ENCODE assay signal across 8 mouse cellular contexts in genomic region chr10:24595250-24596002, GRCm38 (mm10). TPM values are rescaled to one million over a fixed set of nuclear protein-coding genes. Genes with fewer than 3 reads are reported as not detected.
A peak's percentile ranks its signal among the peaks of the same experiment; 100 is the strongest.
DNase-seq lines count a peak whose midpoint lies in the region; ATAC-seq and TF ChIP-seq lines count a peak whose summit lies in the region.

TSS of gene Ccn2 (plus strand) at chr10:24595442.

- no peaks in the 10 kb centered on the region for H3K79me2 ChIP-seq in myocyte (ENCODE audit: control insufficient read depth, insufficient read depth)

- peak within 1 kb of the TSS; percentile 61; the same call in 1 of the 2 replicates for H3K27ac ChIP-seq in bone marrow, adult 2 months (ENCODE audit: control insufficient read depth, insufficient read depth, low read depth, low read length, poor library complexity)
- H3K27ac ChIP-seq in forebrain, embryonic 11.5 days (ENCODE audit: low read depth, low read length): peak within 1 kb of the TSS; percentile 31; the same call in 1 of the 2 replicates
- peak within 1 kb of the TSS; percentile 99 for H3K27ac ChIP-seq in heart, embryonic 13.5 days (replicated peaks)
- H3K27ac ChIP-seq in kidney, embryonic 16.5 days (ENCODE audit: low read length): peak within 1 kb of the TSS; percentile 96
- peak within 1 kb of the TSS; percentile 64 for H3K27ac ChIP-seq in liver, embryonic 11.5 days (ENCODE audit: low read depth, low read length)

- no peaks in the 10 kb centered on the region for H3K9me3 ChIP-seq in forebrain, embryonic 11.5 days (ENCODE audit: control insufficient read depth, low read length)
- H3K9me3 ChIP-seq in heart, embryonic 13.5 days: no peaks in the 10 kb centered on the region
- no peaks in the 10 kb centered on the region for H3K9me3 ChIP-seq in kidney, embryonic 16.5 days (ENCODE audit: low read length)
- no peaks in the 10 kb centered on the region for H3K9me3 ChIP-seq in liver, embryonic 11.5 days (ENCODE audit: control insufficient read depth, low read length)

- peak within 1 kb of the TSS; percentile 51 for H3K9ac ChIP-seq in forebrain, embryonic 11.5 days (ENCODE audit: low read length)
- H3K9ac ChIP-seq in heart, embryonic 13.5 days: peak within 1 kb of the TSS; percentile 97
- peak within 1 kb of the TSS; percentile 85 for H3K9ac ChIP-seq in kidney, embryonic 16.5 days (replicated peaks; ENCODE audit: low read length)
- peak within 1 kb of the TSS; percentile 55 for H3K9ac ChIP-seq in liver, embryonic 11.5 days (ENCODE audit: low read depth, low read length)

- H3K4me2 ChIP-seq in forebrain, embryonic 11.5 days (ENCODE audit: low read depth, low read length, severe bottlenecking): peak within 1 kb of the TSS; percentile 65
- H3K4me2 ChIP-seq in heart, embryonic 13.5 days: peak within 1 kb of the TSS; percentile 80
- H3K4me2 ChIP-seq in kidney, embryonic 16.5 days (replicated peaks; ENCODE audit: low read depth, low read length): peak within 1 kb of the TSS; percentile 64
- H3K4me2 ChIP-seq in liver, embryonic 11.5 days: peak within 1 kb of the TSS; percentile 72
- H3K4me2 ChIP-seq in myocyte (ENCODE audit: low read depth): peak within 1 kb of the TSS; percentile 59

- no peaks in the 10 kb centered on the region for H3K4me1 ChIP-seq in bone marrow, adult 2 months (ENCODE audit: control insufficient read depth, insufficient read depth, low read length)
- no peaks in the 10 kb centered on the region; the same call in 1 of the 2 replicates for H3K4me1 ChIP-seq in forebrain, embryonic 11.5 days (replicated peaks; ENCODE audit: control insufficient read depth, insufficient read depth, low read length)
- H3K4me1 ChIP-seq in heart, embryonic 13.5 days: peaks cover 70% of the 10 kb centered on the region
- peaks cover 41% of the 10 kb centered on the region for H3K4me1 ChIP-seq in kidney, embryonic 16.5 days (ENCODE audit: insufficient read depth, low read length)
- peaks cover 3% of the 10 kb centered on the region; the same call in 1 of the 2 replicates for H3K4me1 ChIP-seq in liver, embryonic 11.5 days (replicated peaks; ENCODE audit: control insufficient read depth, insufficient read depth, low read length)

- H3K27me3 ChIP-seq in forebrain, embryonic 11.5 days (ENCODE audit: control insufficient read depth, insufficient read depth, low read length): no peaks in the 10 kb centered on the region
- no peaks in the 10 kb centered on the region for H3K27me3 ChIP-seq in heart, embryonic 13.5 days (replicated peaks)
- no peaks in the 10 kb centered on the region for H3K27me3 ChIP-seq in kidney, embryonic 16.5 days (ENCODE audit: insufficient read depth, low read length)
- peaks cover 24% of the 10 kb centered on the region for H3K27me3 ChIP-seq in liver, embryonic 11.5 days (replicated peaks; ENCODE audit: control insufficient read depth, insufficient read depth, low read length)
- H3K27me3 ChIP-seq in myocyte (ENCODE audit: control insufficient read depth, insufficient read depth, insufficient read length): no peaks in the 10 kb centered on the region

- H3K4me3 ChIP-seq in bone marrow, adult 2 months (replicated peaks; ENCODE audit: control insufficient read depth, low read depth, low read length): peak within 1 kb of the TSS; percentile 54
- H3K4me3 ChIP-seq in forebrain, embryonic 11.5 days (ENCODE audit: low read depth, low read length): peak within 1 kb of the TSS; percentile 50
- H3K4me3 ChIP-seq in heart, embryonic 13.5 days: peak within 1 kb of the TSS; percentile 86
- peak within 1 kb of the TSS; percentile 58 for H3K4me3 ChIP-seq in kidney, embryonic 16.5 days (ENCODE audit: low read length)
- peak within 1 kb of the TSS; percentile 44 for H3K4me3 ChIP-seq in liver, embryonic 11.5 days (ENCODE audit: low read depth, low read length)
- H3K4me3 ChIP-seq in myocyte: peak within 1 kb of the TSS; percentile 44

- no peaks in the 10 kb centered on the region for H3K36me3 ChIP-seq in forebrain, embryonic 11.5 days (ENCODE audit: control insufficient read depth, insufficient read depth, low read length)
- H3K36me3 ChIP-seq in heart, embryonic 13.5 days: peaks cover 16% of the 10 kb centered on the region
- no peaks in the 10 kb centered on the region for H3K36me3 ChIP-seq in kidney, embryonic 16.5 days (ENCODE audit: insufficient read depth, low read length)
- H3K36me3 ChIP-seq in liver, embryonic 11.5 days (ENCODE audit: control insufficient read depth, insufficient read depth, low read length): no peaks in the 10 kb centered on the region; the same call in 1 of the 2 replicates
- no peaks in the 10 kb centered on the region for H3K36me3 ChIP-seq in myocyte (ENCODE audit: control insufficient read depth, insufficient read depth)

- peak; percentile 76 for DNase-seq in 3134 (ENCODE audit: extremely low read depth, insufficient read length, low spot score)
- peak; percentile 89 for DNase-seq in forebrain, embryonic 11.5 days (ENCODE audit: low spot score)
- peak; percentile 73 for DNase-seq in liver, embryonic 11.5 days (ENCODE audit: low spot score)
- peak; percentile 73 for DNase-seq in testis, postnatal 14 days (ENCODE audit: low spot score)

- no peak for TF ChIP-seq CTCF in bone marrow, adult 2 months (IDR thresholded peaks at IDR 0.05; ENCODE audit: control insufficient read depth, insufficient read depth, low read length)

- ATAC-seq in forebrain, embryonic 11.5 days (replicated peaks; ENCODE audit: low FRiP score): peak; percentile 90
- peak; percentile 65; the same call in 1 of the 2 replicates for ATAC-seq in heart, embryonic 13.5 days (ENCODE audit: extremely low read depth, insufficient number of reproducible peaks, low FRiP score, low TSS enrichment)
- peak; percentile 92 for ATAC-seq in kidney, embryonic 16.5 days (ENCODE audit: low FRiP score, low TSS enrichment)
- peak; percentile 62 for ATAC-seq in liver, embryonic 11.5 days (replicated peaks; ENCODE audit: low FRiP score)

- WGBS in bone marrow, adult 2 months: 2% methylated on average over 53 of the region's 53 CpGs
- under 1% methylated on average over 53 of the region's 53 CpGs for WGBS in forebrain, embryonic 11.5 days
- under 1% methylated on average over 53 of the region's 53 CpGs for WGBS in heart, embryonic 13.5 days
- WGBS in kidney, embryonic 16.5 days: 0% methylated on average over 51 of the region's 53 CpGs
- WGBS in liver, embryonic 11.5 days: under 1% methylated on average over 53 of the region's 53 CpGs

- peak within 1 kb of the TSS; percentile 11 for H3ac ChIP-seq in myocyte (ENCODE audit: control insufficient read depth, insufficient read length)

- peak; percentile 31; the same call in 1 of the 2 replicates for TF ChIP-seq POLR2A in bone marrow, adult 2 months (IDR thresholded peaks at IDR 0.05; ENCODE audit: borderline replicate concordance, control insufficient read depth, low read depth, low read length)
- TF ChIP-seq POLR2A in myocyte (IDR thresholded peaks at IDR 0.05; ENCODE audit: insufficient read length, low read depth): peak; percentile 60

TF ChIP-seq in myocyte, 11 proteins besides CTCF, POLR2A, EP300 and RAD21:
- peak in 2 of 3 experiments; percentile 38 to 65 for TF ChIP-seq MYOG (IDR thresholded peaks at IDR 0.05; ENCODE audit: control insufficient read depth in 1 of 3, insufficient read depth in 1 of 3, insufficient read length in 2 of 3, low read depth in 2 of 3)
- no peak for TF ChIP-seq USF1 (IDR thresholded peaks at IDR 0.05; ENCODE audit: low read depth)
- TF ChIP-seq MYOD1 (IDR thresholded peaks at IDR 0.05; ENCODE audit: control insufficient read depth in 1 of 3, insufficient read length in 2 of 3, low read depth in 2 of 3): peak in 2 of 3 experiments; percentile 2 to 65
- no peak for TF ChIP-seq E2F4 (IDR thresholded peaks at IDR 0.05; ENCODE audit: insufficient read depth)

RNA-seq across cellular contexts. Expression of gene Ccn2, which starts in this region (rescaled TPM):
- 13.0 and 21.3 TPM in 2 replicates for polyA plus RNA-seq in bone marrow, adult 2 months (2011; ENCODE audit: insufficient read depth, insufficient read length, low replicate concordance, missing spikeins)
- 4.2 and 4.3 TPM in 2 replicates for polyA plus RNA-seq in forebrain, embryonic 11.5 days (2014; fragmentation: Nextera tagmentation; extraction: Ambion mirVana)
- 35.6 and 36.8 TPM in 2 replicates for polyA plus RNA-seq in heart, embryonic 13.5 days (2015; fragmentation: Nextera tagmentation; extraction: Ambion mirVana)
- polyA plus RNA-seq in kidney, embryonic 16.5 days (2015; fragmentation: Nextera tagmentation; extraction: Ambion mirVana): 12.2 and 13.3 TPM in 2 replicates
- polyA plus RNA-seq in liver, embryonic 11.5 days (2014; fragmentation: Nextera tagmentation; extraction: Ambion mirVana): 1.5 and 2.6 TPM in 2 replicates
- polyA plus RNA-seq in myocyte (2012; fragmentation: generic; extraction: Trizol): 7.2 TPM

Comparison
In these comparisons a context has a peak if more than half of its experiments do, and no peak if none do; other contexts are left out.
1. Peak in every context shown above with its lines: DNase-seq, ATAC-seq, H3K4me3 ChIP-seq and H3K27ac ChIP-seq.
2. H3K27ac ChIP-seq: peak in every context shown above with its lines; median percentile 99 in heart, embryonic 13.5 days; 96 in kidney, embryonic 16.5 days; 64 in liver, embryonic 11.5 days; 61 in bone marrow, adult 2 months; 31 in forebrain, embryonic 11.5 days.